Mouse (Mus musculus) embryonic facial prominence, embryonic 12.5 days (tissue): Measurements from ENCODE around the gene Fbxl21. TPM values are rescaled to one million over a fixed set of nuclear protein-coding genes. Genes with fewer than 3 reads are reported as not detected.
A peak's percentile ranks its signal among the peaks of the same experiment; 100 is the strongest.

Experiments used
- ATAC-seq: fragments of 200-750 bp; cut with Nextera tagmentation; 2 replicates; pipeline ENCODE4 v1.8.0; 2017; ENCODE audit not compliant: insufficient number of reproducible peaks, insufficient read depth, low FRiP score, low TSS enrichment
- H3K27ac ChIP-seq: fragments of 300-500 bp; sonication (generic); 2 replicates; pipeline ENCODE4 v1.5.1; 2016; ENCODE audit warnings: mild to moderate bottlenecking
- H3K27me3 ChIP-seq: fragments of 300-500 bp; sonication (generic); 2 replicates; pipeline ENCODE4 v1.6.1; 2016; ENCODE audit warnings: mild to moderate bottlenecking, moderate library complexity
- H3K36me3 ChIP-seq: fragments of 300-500 bp; sonication (generic); 2 replicates; pipeline ENCODE4 v1.6.1; 2016; ENCODE audit warnings: mild to moderate bottlenecking
- H3K4me1 ChIP-seq: fragments of 300-500 bp; sonication (generic); 2 replicates; pipeline ENCODE4 v1.6.1; 2016
- H3K4me2 ChIP-seq: fragments of 300-500 bp; sonication (generic); replicated peaks from 2 replicates; pipeline ENCODE4 v1.6.1; 2016; ENCODE audit warnings: mild to moderate bottlenecking, moderate library complexity
- H3K4me3 ChIP-seq: fragments of 300-500 bp; sonication (generic); 2 replicates; pipeline ENCODE4 v1.5.1; 2016; ENCODE audit warnings: mild to moderate bottlenecking
- H3K9ac ChIP-seq: fragments of 300-500 bp; sonication (generic); 2 replicates; pipeline ENCODE4 v1.6.1; 2016; ENCODE audit warnings: mild to moderate bottlenecking, moderate library complexity
- H3K9me3 ChIP-seq: fragments of 300-500 bp; sonication (generic); 2 replicates; pipeline ENCODE4 v1.6.1; 2016; ENCODE audit warnings: mild to moderate bottlenecking, moderate library complexity
- WGBS: fragments of 180-500 bp; shearing (Covaris S2); methylation state at CpG from one replicate; pipeline ENCODE4 v1.1.7; 2016; 5-methylcytosine and 5-hydroxymethylcytosine counted together
- polyA plus RNA-seq: library from polyadenylated mRNA; unstranded; fragments of >200 nt; fragmentation: Nextera tagmentation; extraction: Ambion mirVana; gene quantifications from 2 replicates; pipeline ENCODE4 v1.2.1, GENCODE M21; 2016

Fbxl21 gene
- 2.8 and 3.4 TPM in 2 replicates for polyA plus RNA-seq

- peak; percentile 98 for ATAC-seq
- H3K4me2 ChIP-seq, result peak within 1 kb of the TSS; percentile 89
- no peaks in the 10 kb centered on the region for H3K9me3 ChIP-seq
- no peaks in the 10 kb centered on the region for H3K4me1 ChIP-seq
- no peaks in the 10 kb centered on the region for H3K36me3 ChIP-seq
- peak within 1 kb of the TSS; percentile 70 for H3K4me3 ChIP-seq
- H3K9ac ChIP-seq, result peak within 1 kb of the TSS; percentile 62
- H3K27me3 ChIP-seq, result no peaks in the 10 kb centered on the region
- H3K27ac ChIP-seq, result peak within 1 kb of the TSS; percentile 60; the same call in 1 of the 2 replicates
- WGBS, result 1% methylated on average over 56 of the region's 56 CpGs
Measured at GRCm38 (mm10) chr13:56522081-56522820, at the start of gene Fbxl21. TSS of gene Fbxl21 (plus strand) at chr13:56522472.

- Histone ChIP-seq H3K36me3 (no peaks in the 10 kb centered on the region), H3K27ac (no peak overlapping the region), H3K9ac (no peak overlapping the region), H3K27me3 (no peaks in the 10 kb centered on the region), H3K4me2 (no peak overlapping the region), H3K4me1 (no peaks in the 10 kb centered on the region; the same call in none of the 2 replicates), H3K9me3 (no peaks in the 10 kb centered on the region), H3K4me3 (no peak overlapping the region)
- 85% methylated on average over 9 of the region's 9 CpGs for WGBS
- ATAC-seq, result no peak
Measured at GRCm38 (mm10) chr13:56472661-56473060, 49.6 kb upstream of the Fbxl21 start.

GRCm38 (mm10) chr13:56475363-56475762 is 46.9 kb upstream of the Fbxl21 start:
- Histone ChIP-seq H3K9ac (no peak overlapping the region), H3K27ac (no peak overlapping the region), H3K27me3 (no peaks in the 10 kb centered on the region), H3K36me3 (no peaks in the 10 kb centered on the region), H3K4me1 (no peaks in the 10 kb centered on the region; the same call in none of the 2 replicates), H3K4me2 (no peak overlapping the region), H3K9me3 (no peaks in the 10 kb centered on the region), H3K4me3 (no peak overlapping the region)
- WGBS, result 35% methylated on average over 4 of the region's 4 CpGs
- no peak for ATAC-seq

GRCm38 (mm10) chr13:56476790-56477189 is 45.5 kb upstream of the Fbxl21 start:
- H3K27ac ChIP-seq, result no peak overlapping the region

GRCm38 (mm10) chr13:56477271-56477670 is 45.0 kb upstream of the Fbxl21 start:
- H3K27me3 ChIP-seq, result no peaks in the 10 kb centered on the region
- no peak for ATAC-seq
- H3K4me1 ChIP-seq, result no peaks in the 10 kb centered on the region; the same call in none of the 2 replicates
- H3K4me2 ChIP-seq, result no peak overlapping the region
- H3K9me3 ChIP-seq, result no peaks in the 10 kb centered on the region
- H3K36me3 ChIP-seq, result no peaks in the 10 kb centered on the region
- no peak overlapping the region for H3K4me3 ChIP-seq
- H3K9ac ChIP-seq, result no peak overlapping the region
- WGBS, result 29% methylated on average over 6 of the region's 6 CpGs
- H3K27ac ChIP-seq, result no peak overlapping the region

More at GRCm38 (mm10) chr13:56476790-56477189, 45.5 kb upstream of the Fbxl21 start:
- no peak overlapping the region for H3K4me2 ChIP-seq
- no peak overlapping the region for H3K9ac ChIP-seq
- no peak overlapping the region for H3K4me3 ChIP-seq
- H3K9me3 ChIP-seq, result no peaks in the 10 kb centered on the region
- ATAC-seq, result no peak
- 48% methylated on average over 5 of the region's 5 CpGs for WGBS
- no peaks in the 10 kb centered on the region for H3K36me3 ChIP-seq
- H3K27me3 ChIP-seq, result no peaks in the 10 kb centered on the region
- no peaks in the 10 kb centered on the region; the same call in none of the 2 replicates for H3K4me1 ChIP-seq

- Histone ChIP-seq H3K9ac (no peak overlapping the region), H3K27me3 (no peaks in the 10 kb centered on the region), H3K4me2 (no peak overlapping the region), H3K4me3 (no peak overlapping the region), H3K9me3 (no peaks in the 10 kb centered on the region), H3K27ac (no peak overlapping the region), H3K4me1 (no peaks in the 10 kb centered on the region; the same call in none of the 2 replicates), H3K36me3 (no peaks in the 10 kb centered on the region)
- no peak for ATAC-seq
- WGBS, result 84% methylated on average over 6 of the region's 6 CpGs
Measured at GRCm38 (mm10) chr13:56478027-56478426, 44.2 kb upstream of the Fbxl21 start.

- Histone ChIP-seq H3K4me3 (no peak within 1 kb of the TSS), H3K27ac (no peak within 1 kb of the TSS), H3K4me2 (no peak within 1 kb of the TSS), H3K36me3 (no peaks in the 10 kb centered on the region), H3K9ac (no peak within 1 kb of the TSS), H3K27me3 (no peaks in the 10 kb centered on the region), H3K4me1 (no peaks in the 10 kb centered on the region; the same call in none of the 2 replicates), H3K9me3 (no peaks in the 10 kb centered on the region)
- 76% methylated on average over 3 of the region's 3 CpGs for WGBS
- ATAC-seq, result no peak
Measured at GRCm38 (mm10) chr13:56482146-56482545, 40.1 kb upstream of the Fbxl21 start, which contains the start of gene Il9. TSS of gene Il9 (minus strand) at chr13:56482246.

GRCm38 (mm10) chr13:56488012-56488411 is 34.3 kb upstream of the Fbxl21 start:
- Histone ChIP-seq H3K9me3 (no peaks in the 10 kb centered on the region), H3K9ac (no peak overlapping the region), H3K4me3 (no peak overlapping the region), H3K27me3 (no peaks in the 10 kb centered on the region), H3K27ac (no peak overlapping the region), H3K4me1 (no peaks in the 10 kb centered on the region), H3K4me2 (no peak overlapping the region), H3K36me3 (no peaks in the 10 kb centered on the region)
- 76% methylated on average over 5 of the region's 5 CpGs for WGBS
- no peak for ATAC-seq

GRCm38 (mm10) chr13:56494440-56494839 is 27.8 kb upstream of the Fbxl21 start:
- ATAC-seq, result no peak
- Histone ChIP-seq H3K27ac (no peak overlapping the region), H3K4me2 (no peak overlapping the region), H3K36me3 (no peaks in the 10 kb centered on the region), H3K9ac (no peak overlapping the region), H3K4me1 (no peaks in the 10 kb centered on the region), H3K27me3 (no peaks in the 10 kb centered on the region), H3K4me3 (no peak overlapping the region), H3K9me3 (no peaks in the 10 kb centered on the region)
- WGBS, result 77% methylated on average over 3 of the region's 3 CpGs

GRCm38 (mm10) chr13:56500132-56500531 is 22.1 kb upstream of the Fbxl21 start:
- 80% methylated on average over 3 of the region's 3 CpGs for WGBS
- no peak overlapping the region for H3K4me2 ChIP-seq
- no peak for ATAC-seq
- no peak overlapping the region for H3K27ac ChIP-seq
- H3K4me1 ChIP-seq, result no peaks in the 10 kb centered on the region
- H3K9ac ChIP-seq, result no peak overlapping the region
- H3K4me3 ChIP-seq, result no peak overlapping the region
- no peaks in the 10 kb centered on the region for H3K9me3 ChIP-seq
- no peaks in the 10 kb centered on the region for H3K36me3 ChIP-seq
- no peaks in the 10 kb centered on the region for H3K27me3 ChIP-seq

- no peak overlapping the region for H3K9ac ChIP-seq
- 89% methylated on average over 8 of the region's 8 CpGs for WGBS
- H3K9me3 ChIP-seq, result no peaks in the 10 kb centered on the region
- H3K4me3 ChIP-seq, result no peak overlapping the region
- no peak overlapping the region for H3K27ac ChIP-seq
- no peaks in the 10 kb centered on the region for H3K36me3 ChIP-seq
- ATAC-seq, result no peak
- H3K4me1 ChIP-seq, result no peaks in the 10 kb centered on the region
- H3K4me2 ChIP-seq, result no peak overlapping the region
- H3K27me3 ChIP-seq, result no peaks in the 10 kb centered on the region
Measured at GRCm38 (mm10) chr13:56500636-56501035, 21.6 kb upstream of the Fbxl21 start.

- no peaks in the 10 kb centered on the region for H3K27me3 ChIP-seq
- 70% methylated on average over 6 of the region's 6 CpGs for WGBS
- no peak overlapping the region for H3K27ac ChIP-seq
- no peak overlapping the region for H3K9ac ChIP-seq
- no peaks in the 10 kb centered on the region for H3K36me3 ChIP-seq
- no peak for ATAC-seq
- no peak overlapping the region for H3K4me2 ChIP-seq
- H3K4me1 ChIP-seq, result no peaks in the 10 kb centered on the region
- H3K4me3 ChIP-seq, result no peak overlapping the region
- H3K9me3 ChIP-seq, result no peaks in the 10 kb centered on the region
Measured at GRCm38 (mm10) chr13:56501866-56502420, 20.3 kb upstream of the Fbxl21 start.
